ENCODE assay signal across 26 mouse cellular contexts in genomic region chr14:22988090-22988669, GRCm38 (mm10).
"Had no signal": no experiment of that assay in that cellular context is flagged by ENCODE, and none has a peak within 500 bp of the region (broad histone marks: within the 10 kb centered on the region; RNA-seq: fewer than 3 reads in every experiment).

No protein-coding gene starts in this region.

- H3K27me3 ChIP-seq: heart, embryonic 12.5 days; hindbrain, embryonic 12.5 days; intestine, embryonic 15.5 days; limb, embryonic 12.5 days; liver, embryonic 13.5 days had no signal

- H3K4me1 ChIP-seq: heart, embryonic 10.5 days; heart, embryonic 12.5 days; hindbrain, embryonic 10.5 days; hindbrain, embryonic 12.5 days; intestine, embryonic 15.5 days; liver, embryonic 13.5 days had no signal

- H3K9ac ChIP-seq: heart, embryonic 12.5 days; hindbrain, embryonic 12.5 days; hindbrain, embryonic 14.5 days; intestine, embryonic 15.5 days; limb, embryonic 12.5 days; liver, embryonic 13.5 days had no signal

- H3K9me3 ChIP-seq: heart, embryonic 10.5 days; heart, embryonic 12.5 days; hindbrain, embryonic 10.5 days; hindbrain, embryonic 12.5 days; intestine, embryonic 15.5 days; limb, embryonic 10.5 days; limb, embryonic 12.5 days; liver, embryonic 13.5 days had no signal

- H3K4me3 ChIP-seq: gastrocnemius, adult 2 months; heart, embryonic 10.5 days; heart, embryonic 12.5 days; hindbrain, embryonic 10.5 days; hindbrain, embryonic 12.5 days; intestine, embryonic 15.5 days; layer of hippocampus, adult 2 months; left cerebral cortex, adult 2 months; limb, embryonic 10.5 days; limb, embryonic 12.5 days; liver, embryonic 13.5 days had no signal

- ATAC-seq: hindbrain, embryonic 16.5 days; inflammation-experienced regulatory T-cells, adult 6 months; intestine, embryonic 15.5 days; intestine, postnatal 0 days had no signal

- H3K36me3 ChIP-seq: heart, embryonic 10.5 days; heart, embryonic 12.5 days; hindbrain, embryonic 10.5 days; hindbrain, embryonic 12.5 days; intestine, embryonic 15.5 days; limb, embryonic 10.5 days; limb, embryonic 12.5 days; liver, embryonic 13.5 days had no signal

- DNase-seq: gastrocnemius, adult 2 months; gastrocnemius, postnatal 10 days; gastrocnemius, postnatal 25 days; heart, adult 18-20 months; heart, postnatal 10 days; heart, postnatal 4 days; kidney, adult 18-20 months; kidney, adult 8-10 months; kidney, postnatal 10 days; kidney, postnatal 25 days; kidney, postnatal 4 days; liver; liver, embryonic 13.5 days had no signal

- H3K27ac ChIP-seq: gastrocnemius, adult 2 months; heart, embryonic 10.5 days; hindbrain, embryonic 10.5 days; hindbrain, embryonic 12.5 days; hindbrain, embryonic 14.5 days; intestine, embryonic 15.5 days; layer of hippocampus, adult 2 months; left cerebral cortex, adult 2 months; limb, embryonic 10.5 days; limb, embryonic 12.5 days; liver, embryonic 13.5 days had no signal
